Mouse (Mus musculus) hematopoietic stem cell, adult 5-6 weeks (primary cell): Measurements from ENCODE around the gene Ccdc34. TPM values are rescaled to one million over a fixed set of nuclear protein-coding genes. Genes with fewer than 3 reads are reported as not detected.
"Not testable (repeated sequence)": the region's sequence is repeated elsewhere in the genome, so short reads cannot be mapped to it uniquely, and the experiment has no call there.

ENCODE experiments used
- ATAC-seq, 2 experiments: fragments of 125-278 bp in 1 of 2; replicated peaks in 1 of 2; 2 replicates each; pipeline ENCODE4 v1.8.0; 2016 to 2017; ENCODE audit warnings: inconsistent platforms in 2 of 2, mild to moderate bottlenecking in 2 of 2, moderate number of reproducible peaks in 2 of 2, low read depth in 1 of 2, moderate TSS enrichment in 1 of 2; ENCODE audit not compliant: low FRiP score in 2 of 2, poor library complexity in 2 of 2, severe bottlenecking in 2 of 2, insufficient read depth in 1 of 2, low TSS enrichment in 1 of 2
- total RNA-seq: library from RNA; stranded (forward); fragments of 172-1452, 232-1000 nt; gene quantifications from 2 replicates; pipeline ENCODE4 v1.2.3, GENCODE M21; 2017

Ccdc34 gene
- total RNA-seq, 1 experiment from 2014 or later, result 58.3 TPM

- no peak for ATAC-seq
These were observed 120.5 kb downstream of the Ccdc34 start for GRCm38 (mm10) chr2:110138096-110138495.

GRCm38 (mm10) chr2:110147980-110148379 is 130.4 kb downstream of the Ccdc34 start:
- ATAC-seq, result not testable (repeated sequence)

- no peak for ATAC-seq
These were observed 131.6 kb downstream of the Ccdc34 start for GRCm38 (mm10) chr2:110149246-110149645.

- ATAC-seq, result no peak
These were observed 138.7 kb downstream of the Ccdc34 start for GRCm38 (mm10) chr2:110156321-110156720.

GRCm38 (mm10) chr2:110165003-110165402 is 147.4 kb downstream of the Ccdc34 start:
- ATAC-seq, result no peak

- ATAC-seq, result no peak
These were observed 150.1 kb downstream of the Ccdc34 start for GRCm38 (mm10) chr2:110167694-110168093.

- ATAC-seq, result no peak
These were observed 150.7 kb downstream of the Ccdc34 start for GRCm38 (mm10) chr2:110168361-110168760.

- no peak for ATAC-seq
These were observed 154.8 kb downstream of the Ccdc34 start for GRCm38 (mm10) chr2:110172456-110172855.

- ATAC-seq, result no peak
These were observed 156.2 kb downstream of the Ccdc34 start for GRCm38 (mm10) chr2:110173818-110174247.

- no peak for ATAC-seq
These were observed 159.3 kb downstream of the Ccdc34 start for GRCm38 (mm10) chr2:110176761-110177400.

- ATAC-seq, result no peak
These were observed 159.8 kb downstream of the Ccdc34 start for GRCm38 (mm10) chr2:110177406-110177805.

GRCm38 (mm10) chr2:110177879-110178278 is 160.3 kb downstream of the Ccdc34 start:
- ATAC-seq, result no peak

- no peak for ATAC-seq
These were observed 162.2 kb downstream of the Ccdc34 start for GRCm38 (mm10) chr2:110179669-110180315.

- no peak for ATAC-seq
These were observed 162.7 kb downstream of the Ccdc34 start for GRCm38 (mm10) chr2:110180316-110180670.

GRCm38 (mm10) chr2:110181666-110182065 is 164.0 kb downstream of the Ccdc34 start:
- no peak for ATAC-seq

GRCm38 (mm10) chr2:110182248-110182647 is 164.6 kb downstream of the Ccdc34 start:
- no peak for ATAC-seq

GRCm38 (mm10) chr2:110182795-110183486 is 165.3 kb downstream of the Ccdc34 start:
- no peak for ATAC-seq

GRCm38 (mm10) chr2:110184071-110184470 is 166.5 kb downstream of the Ccdc34 start:
- no peak for ATAC-seq
